Mouse (Mus musculus): Measurements from ENCODE around the gene E130308A19Rik.
"Not testable (repeated sequence)": the region's sequence is repeated elsewhere in the genome, so short reads cannot be mapped to it uniquely, and the experiment has no call there.

E130308A19Rik gene

GRCm38 (mm10) chr4:59793626-59794025 lies 167.6 kb downstream of the E130308A19Rik start:
- DNase-seq = not testable (repeated sequence)

- no peak for DNase-seq
Measured at GRCm38 (mm10) chr4:59794116-59794515, 168.1 kb downstream of the E130308A19Rik start.

- no peak for DNase-seq
Measured at GRCm38 (mm10) chr4:59795788-59796455, 169.9 kb downstream of the E130308A19Rik start.

- no peak for DNase-seq
Measured at GRCm38 (mm10) chr4:59800181-59800580, 174.2 kb downstream of the E130308A19Rik start.

GRCm38 (mm10) chr4:59801489-59801888 lies 175.5 kb downstream of the E130308A19Rik start, which contains the start of gene Inip:
Inip (minus strand) TSS chr4:59801589.
- no peak for DNase-seq

GRCm38 (mm10) chr4:59802107-59802506 lies 176.1 kb downstream of the E130308A19Rik start:
- no peak for DNase-seq

GRCm38 (mm10) chr4:59802792-59803191 lies 176.8 kb downstream of the E130308A19Rik start:
- DNase-seq = no peak

DNA sequence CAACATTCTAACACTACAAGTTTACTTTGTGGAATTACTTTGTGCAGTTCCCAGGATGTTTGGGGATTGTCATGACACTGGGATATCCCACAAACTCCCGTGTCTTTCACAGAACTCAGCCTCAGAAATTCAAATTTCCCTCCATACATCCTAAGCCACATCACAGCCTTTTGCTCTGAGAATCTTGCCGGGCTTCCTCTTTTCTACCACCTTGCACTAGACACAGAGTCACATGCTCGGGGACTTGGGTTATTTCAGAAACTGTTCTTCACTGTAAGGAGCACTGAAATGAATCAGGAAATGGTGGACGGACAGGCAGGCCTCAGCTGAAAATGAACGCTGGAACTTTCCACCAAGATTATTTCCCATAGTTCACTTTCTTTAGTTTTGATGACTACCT lies 177.3 kb downstream of the E130308A19Rik start:
- peak; percentile 36 for DNase-seq

DNA sequence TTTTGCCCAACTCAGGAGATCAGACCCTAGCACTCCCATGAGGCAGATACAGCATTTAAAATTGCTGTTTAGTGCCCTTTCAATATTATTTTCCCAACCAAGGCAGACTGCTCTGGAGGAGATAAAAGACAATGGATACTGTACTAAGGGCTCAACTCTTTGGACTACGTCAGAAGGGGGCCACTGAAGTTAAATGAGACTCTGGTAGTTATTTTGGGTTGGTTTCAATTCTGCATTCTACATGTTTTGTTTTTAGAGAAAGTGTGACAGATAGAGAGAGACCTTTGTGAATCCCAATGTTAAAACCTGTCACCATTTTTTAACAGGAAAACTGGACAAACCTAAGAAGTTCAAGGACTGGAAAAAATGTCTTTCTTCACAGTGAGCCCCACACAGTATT lies 178.7 kb downstream of the E130308A19Rik start:
- DNase-seq = no peak

DNA sequence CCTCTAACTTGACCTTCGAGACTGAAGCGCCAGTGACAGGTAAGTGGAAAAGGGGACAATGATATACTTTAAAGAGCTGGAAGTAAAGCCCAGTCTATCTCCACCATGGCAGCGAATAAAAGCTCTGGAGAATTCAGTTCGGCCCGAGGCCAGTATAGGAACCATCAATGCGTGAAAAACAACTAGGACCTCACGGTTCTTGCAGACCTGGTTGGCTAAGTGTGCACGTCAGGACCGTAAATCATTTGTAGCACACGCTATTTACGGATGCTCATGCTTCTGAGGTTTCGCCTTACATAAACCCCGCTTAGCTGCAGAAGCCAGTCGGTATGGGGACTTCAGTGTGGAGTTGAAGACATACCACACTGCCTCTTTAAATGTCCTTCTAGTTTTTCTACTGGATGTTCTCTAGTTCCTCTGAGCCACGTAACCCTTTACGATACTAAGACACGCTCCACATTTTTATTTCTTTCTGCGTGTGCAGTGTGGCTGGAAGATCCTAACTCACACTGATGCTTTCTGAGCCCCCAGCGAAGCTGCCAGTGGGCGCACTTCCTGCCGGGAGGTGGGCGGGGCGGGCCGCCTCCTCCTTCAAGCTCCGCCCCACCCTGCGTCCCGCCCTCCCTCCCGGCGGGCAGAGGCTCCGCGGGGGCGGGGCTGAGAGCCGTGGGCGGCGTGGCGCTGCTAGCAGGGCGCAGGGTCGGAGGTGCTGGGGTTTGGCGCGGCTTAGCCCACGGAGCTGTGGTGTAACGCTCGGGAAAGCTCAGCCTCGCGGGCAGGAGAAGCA lies 179.4 kb downstream of the E130308A19Rik start, which contains the start of gene Snx30:
Gene Snx30 (plus strand): TSS at position 660 of the 787 bp plus-strand sequence.
- DNase-seq = peak; percentile 95

GRCm38 (mm10) chr4:59805968-59806878 lies 180.2 kb downstream of the E130308A19Rik start:
- peak; percentile 36 for DNase-seq

DNA sequence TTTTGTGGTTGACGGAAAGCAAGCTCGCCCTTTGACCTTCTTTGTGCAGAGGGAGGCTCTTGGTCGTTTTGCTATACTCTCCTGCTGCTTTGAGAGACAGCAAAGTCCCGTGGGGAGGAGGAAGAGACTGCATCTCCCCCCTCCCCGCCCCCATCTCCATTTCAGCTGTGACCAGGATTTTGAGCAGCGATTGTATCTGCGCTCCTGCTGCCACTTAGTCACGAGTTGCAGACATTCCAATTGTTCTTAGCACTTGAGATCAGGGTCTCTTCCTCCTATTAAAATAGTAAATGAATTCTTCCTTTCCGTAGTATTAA lies 180.8 kb downstream of the E130308A19Rik start:
- no peak for DNase-seq

DNA sequence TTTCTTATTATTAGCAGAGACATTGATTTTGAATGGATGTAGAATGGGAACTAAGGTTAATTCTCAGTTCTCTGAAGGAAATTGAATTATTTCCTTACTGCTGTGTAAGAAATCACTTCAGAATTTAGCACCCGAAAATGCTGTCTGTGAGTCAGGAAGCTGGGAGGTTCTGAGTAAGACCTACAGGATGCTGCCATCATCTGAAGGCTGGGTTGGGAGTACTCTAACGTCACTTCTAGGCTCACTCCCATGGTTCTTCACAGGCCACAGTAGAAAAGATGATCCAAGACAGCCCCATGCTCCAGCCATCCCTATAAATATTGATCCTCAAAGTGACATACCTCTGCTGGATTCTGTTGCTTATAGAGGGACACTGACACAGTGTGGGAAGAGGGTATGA lies 181.5 kb downstream of the E130308A19Rik start:
- no peak for DNase-seq

- DNase-seq = peak; percentile 31
Measured at GRCm38 (mm10) chr4:59808396-59808795, 182.4 kb downstream of the E130308A19Rik start.
